Mouse (Mus musculus): Measurements from ENCODE around the gene Rdh7. TPM values are rescaled to one million over a fixed set of nuclear protein-coding genes. Genes with fewer than 3 reads are reported as not detected.
"Not testable (repeated sequence)": the region's sequence is repeated elsewhere in the genome, so short reads cannot be mapped to it uniquely, and the experiment has no call there.

Gene Rdh7
- polyA plus RNA-seq, 3 experiments from 2014 or later = not detected

GRCm38 (mm10) chr10:127893163-127894022 is 4.8 kb upstream of the Rdh7 start:
- not testable (repeated sequence) for ATAC-seq

- ATAC-seq = no peak
Observed at GRCm38 (mm10) chr10:127891481-127891880, 2.9 kb upstream of the Rdh7 start.

- ATAC-seq = no peak
Observed at GRCm38 (mm10) chr10:127886971-127887370, 1.6 kb downstream of the Rdh7 start.

GRCm38 (mm10) chr10:127886551-127886950 is 2.1 kb downstream of the Rdh7 start:
- no peak for ATAC-seq

GRCm38 (mm10) chr10:127881041-127881440 is 7.6 kb downstream of the Rdh7 start:
- ATAC-seq = no peak

GRCm38 (mm10) chr10:127879155-127879688 is 9.4 kb downstream of the Rdh7 start:
- no peak for ATAC-seq

GRCm38 (mm10) chr10:127878262-127879057 is 10.2 kb downstream of the Rdh7 start:
- ATAC-seq = no peak

GRCm38 (mm10) chr10:127877681-127878080 is 10.9 kb downstream of the Rdh7 start:
- no peak for ATAC-seq

- no peak for ATAC-seq
Observed at GRCm38 (mm10) chr10:127872484-127872883, 16.1 kb downstream of the Rdh7 start.

GRCm38 (mm10) chr10:127866232-127866631 is 22.4 kb downstream of the Rdh7 start, which contains the start of gene Rdh16f2:
TSS of gene Rdh16f2 (plus strand) at chr10:127866474.
- ATAC-seq = no peak

- no peak for ATAC-seq
Observed at GRCm38 (mm10) chr10:127864931-127865330, 23.7 kb downstream of the Rdh7 start.

- no peak for ATAC-seq
Observed at GRCm38 (mm10) chr10:127856376-127856775, 32.2 kb downstream of the Rdh7 start.

- ATAC-seq = no peak
Observed at GRCm38 (mm10) chr10:127849628-127850027, 39.0 kb downstream of the Rdh7 start, which contains the start of gene Rdh19. TSS of gene Rdh19 (plus strand) at chr10:127849928.

- ATAC-seq = no peak
Observed at GRCm38 (mm10) chr10:127848089-127848488, 40.5 kb downstream of the Rdh7 start.

- not testable (repeated sequence) for ATAC-seq
Observed at GRCm38 (mm10) chr10:127845945-127846344, 42.7 kb downstream of the Rdh7 start.

GRCm38 (mm10) chr10:127840776-127841175 is 47.8 kb downstream of the Rdh7 start:
- ATAC-seq = no peak

GRCm38 (mm10) chr10:127838539-127838938 is 50.1 kb downstream of the Rdh7 start:
- no peak for ATAC-seq

- not testable (repeated sequence) for ATAC-seq
Observed at GRCm38 (mm10) chr10:127837793-127838192, 50.8 kb downstream of the Rdh7 start.

- no peak for ATAC-seq
Observed at GRCm38 (mm10) chr10:127835292-127835691, 53.3 kb downstream of the Rdh7 start.

GRCm38 (mm10) chr10:127834186-127834585 is 54.4 kb downstream of the Rdh7 start:
- ATAC-seq = not testable (repeated sequence)

Data from inflammation-experienced regulatory T-cells, adult 6 months (primary cell).